Mouse (Mus musculus): Measurements from ENCODE around the gene Calb2. TPM values are rescaled to one million over a fixed set of nuclear protein-coding genes. Genes with fewer than 3 reads are reported as not detected.

The Calb2 gene
- total and polyA plus RNA-seq, 3 experiments: not detected

DNA sequence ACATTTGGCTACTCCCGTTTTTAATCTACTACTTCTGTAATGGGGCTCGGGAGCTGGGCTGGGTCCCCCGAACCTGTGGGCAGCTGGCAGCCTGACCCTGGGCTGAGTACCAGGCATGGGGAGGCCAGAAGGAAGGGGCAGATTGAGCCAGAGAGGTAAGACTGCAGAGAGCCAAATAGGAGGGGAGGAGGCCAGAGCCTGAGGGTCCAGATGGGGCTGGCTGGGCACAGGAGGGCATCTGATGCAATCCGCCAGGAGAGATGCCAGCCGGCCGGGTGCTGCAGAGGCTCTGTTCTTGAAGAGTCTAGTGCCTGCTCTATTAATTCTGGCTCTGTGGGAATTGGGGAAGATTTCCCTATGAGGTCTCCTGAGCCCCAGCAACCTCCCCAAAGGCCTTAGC, 6.0 kb downstream of the Calb2 start:
- TF ChIP-seq SMC3 (IDR thresholded peaks at IDR 0.05; ENCODE audit: low read depth, low read length) (no peak), CHD1 (IDR thresholded peaks at IDR 0.05; ENCODE audit: low read depth, low read length) (no peak), RAD21 (IDR thresholded peaks at IDR 0.05; ENCODE audit: low read depth, low read length) (no peak), USF1 (IDR thresholded peaks at IDR 0.05; ENCODE audit: low read depth, low read length) (no peak), ETS1 (conservative IDR thresholded peaks at IDR 0.05; ENCODE audit: low read depth, low read length) (no peak), ZC3H11A (IDR thresholded peaks at IDR 0.05; ENCODE audit: low read depth, low read length) (no peak), SIN3A (IDR thresholded peaks at IDR 0.05; ENCODE audit: low read length) (no peak), ZNF384 (IDR thresholded peaks at IDR 0.05; ENCODE audit: low read depth, low read length) (no peak), MXI1 (IDR thresholded peaks at IDR 0.05; ENCODE audit: low read depth, low read length) (no peak), KAT2A (IDR thresholded peaks at IDR 0.05; ENCODE audit: insufficient replicate concordance, low read length) (no peak), PAX5 (IDR thresholded peaks at IDR 0.05; ENCODE audit: low read length) (no peak), POLR2A (IDR thresholded peaks at IDR 0.05; ENCODE audit: low read depth, low read length) (no peak), CHD2 (IDR thresholded peaks at IDR 0.05; ENCODE audit: low read length) (no peak), IRF4 (IDR thresholded peaks at IDR 0.05; ENCODE audit: low read depth, low read length) (no peak), MAFK (IDR thresholded peaks at IDR 0.05; ENCODE audit: insufficient replicate concordance, low read length) (no peak), TCF12 (IDR thresholded peaks at IDR 0.05; ENCODE audit: low read depth, low read length) (no peak), ELF1 (IDR thresholded peaks at IDR 0.05; ENCODE audit: low read depth, low read length) (no peak)
- Histone ChIP-seq H3K9me3 (replicated peaks; ENCODE audit: low read length) (no peaks in the 10 kb centered on the region), H3K9ac (ENCODE audit: insufficient read depth, low read depth) (no peak overlapping the region), H3K4me1 (ENCODE audit: control insufficient read depth in 1 of 2, insufficient read depth in 2 of 2) (peaks cover 4 to 34% of the 10 kb centered on the region in 2 experiments), H3K27me3 (replicated peaks) (peaks cover 26% of the 10 kb centered on the region), H3K4me3 (replicated peaks in 1 of 3; ENCODE audit: low read depth in 2 of 3, low read length in 2 of 3, poor library complexity in 1 of 3) (no peak overlapping the region), H3K36me3 (replicated peaks in 1 of 2; ENCODE audit: control insufficient read depth in 1 of 2, insufficient read depth in 1 of 2, low read length in 1 of 2) (no peaks in the 10 kb centered on the region), H3K27ac (ENCODE audit: insufficient read depth, low read depth) (no peak overlapping the region), H3K79me2 (replicated peaks; ENCODE audit: control insufficient read depth, extremely low read depth, insufficient read depth, poor library complexity, severe bottlenecking) (no peaks in the 10 kb centered on the region), H3K4me2 (ENCODE audit: insufficient read depth, low read depth, poor library complexity, severe bottlenecking) (no peak overlapping the region)
- in situ Hi-C loops (cut with MboI; ENCODE audit: low pct_ligation_motif_present, low pct_unique_long_range_greater_than_20kb, low sequenced_read_pairs): no loop called here
- DNase-seq (ENCODE audit: extremely low read depth): no peak
- dilution Hi-C loops (cut with MboI; ENCODE audit: extremely low pct_ligation_motif_present, extremely low pct_unique_long_range_greater_than_20kb, low sequenced_read_pairs): no loop called here

DNA sequence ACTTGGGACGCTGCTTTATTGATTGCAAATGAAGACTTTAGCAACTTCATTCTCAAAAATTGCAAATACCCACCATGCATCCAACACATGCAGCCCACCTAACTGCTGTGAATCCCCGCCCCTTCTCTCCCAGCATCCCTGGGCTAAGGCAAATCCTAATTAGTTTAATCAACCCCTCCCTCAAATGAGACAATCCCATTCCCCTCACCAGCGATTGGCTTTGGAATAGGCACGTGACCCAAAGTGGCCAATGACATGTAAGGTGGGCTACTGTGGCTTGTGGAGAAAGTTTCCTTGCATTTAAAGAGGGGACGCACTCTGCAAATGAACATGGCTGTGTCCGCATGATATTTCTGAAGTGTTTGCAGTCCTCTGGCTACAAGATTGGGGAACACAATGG, 15.1 kb downstream of the Calb2 start:
- Histone ChIP-seq H3K27me3 (replicated peaks) (peaks cover 19% of the 10 kb centered on the region), H3K4me2 (ENCODE audit: insufficient read depth, low read depth, poor library complexity, severe bottlenecking) (no peak overlapping the region), H3K79me2 (replicated peaks; ENCODE audit: control insufficient read depth, extremely low read depth, insufficient read depth, poor library complexity, severe bottlenecking) (no peaks in the 10 kb centered on the region), H3K4me3 (replicated peaks in 1 of 3; ENCODE audit: low read depth in 2 of 3, low read length in 2 of 3, poor library complexity in 1 of 3) (no peak overlapping the region), H3K36me3 (replicated peaks in 1 of 2; ENCODE audit: control insufficient read depth in 1 of 2, insufficient read depth in 1 of 2, low read length in 1 of 2) (no peaks in the 10 kb centered on the region), H3K9me3 (replicated peaks; ENCODE audit: low read length) (no peaks in the 10 kb centered on the region), H3K27ac (ENCODE audit: insufficient read depth, low read depth) (no peak overlapping the region), H3K9ac (ENCODE audit: insufficient read depth, low read depth) (no peak overlapping the region), H3K4me1 (ENCODE audit: control insufficient read depth in 1 of 2, insufficient read depth in 2 of 2) (peaks cover 0 to 2% of the 10 kb centered on the region in 2 experiments; a peak in 1 of 4 replicates)
- dilution Hi-C loops (cut with MboI; ENCODE audit: extremely low pct_ligation_motif_present, extremely low pct_unique_long_range_greater_than_20kb, low sequenced_read_pairs) (no loop called here), in situ Hi-C loops (cut with MboI; ENCODE audit: low pct_ligation_motif_present, low pct_unique_long_range_greater_than_20kb, low sequenced_read_pairs) (no loop called here)
- DNase-seq (ENCODE audit: extremely low read depth): no peak
- no peak for TF ChIP-seq MYC (IDR thresholded peaks at IDR 0.05; ENCODE audit: low read depth, low read length)
- no peak for TF ChIP-seq EP300 (IDR thresholded peaks at IDR 0.05; ENCODE audit: low read length)
- no peak for TF ChIP-seq GABPA (IDR thresholded peaks at IDR 0.05; ENCODE audit: insufficient replicate concordance, low read depth, low read length)
- TF ChIP-seq USF1 (IDR thresholded peaks at IDR 0.05; ENCODE audit: low read depth, low read length): peak; percentile 48
- peak; percentile 36; the same call in 1 of the 2 replicates for TF ChIP-seq USF2 (conservative IDR thresholded peaks at IDR 0.05; ENCODE audit: low read depth, low read length)

Data from CH12.LX (cell line).